Mouse (Mus musculus) lung, postnatal 36 days (tissue): ENCODE data around the gene Ceacam20.
"Not testable (repeated sequence)": the region's sequence is repeated elsewhere in the genome, so short reads cannot be mapped to it uniquely, and the experiment has no call there.

Source experiments
- DNase-seq: peaks from one replicate; pipeline ENCODE4 v3.0.0; 2022; ENCODE audit warnings: mixed read lengths

Ceacam20 gene

DNA sequence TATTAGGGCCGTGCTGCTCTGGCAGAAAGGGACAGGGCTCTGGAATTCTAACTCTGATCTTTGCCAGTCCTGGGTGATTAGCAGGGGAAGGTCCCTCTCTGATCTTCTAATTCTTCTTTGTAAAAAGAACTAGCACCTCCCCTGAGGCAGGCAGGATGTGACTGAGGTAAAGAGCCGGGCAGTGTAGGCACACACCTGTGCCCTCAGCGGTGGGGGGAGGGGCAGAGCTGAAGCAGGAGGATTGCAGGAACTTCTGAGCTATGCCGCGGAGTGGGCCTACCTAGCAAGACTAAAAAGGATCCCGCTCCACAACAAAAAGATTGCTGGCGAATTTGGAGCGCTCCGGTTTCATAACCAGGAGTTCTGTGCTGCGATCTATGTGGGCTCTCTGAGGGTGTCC, 15.2 kb upstream of the Ceacam20 start:
- no peak for DNase-seq

GRCm38 (mm10) chr7:19950589-19950988, 14.6 kb upstream of the Ceacam20 start, which contains the start of gene Igsf23:
Gene Igsf23 (minus strand): TSS chr7:19950756.
- no peak for DNase-seq

- no peak for DNase-seq
These were observed 12.8 kb upstream of the Ceacam20 start for GRCm38 (mm10) chr7:19952320-19952986.

- no peak for DNase-seq
These were observed 12.2 kb upstream of the Ceacam20 start for GRCm38 (mm10) chr7:19953054-19953453.

GRCm38 (mm10) chr7:19955861-19956260, 9.4 kb upstream of the Ceacam20 start:
- peak; percentile 25 for DNase-seq

GRCm38 (mm10) chr7:19956341-19956781, 8.9 kb upstream of the Ceacam20 start:
- peak; percentile 98 for DNase-seq

DNA sequence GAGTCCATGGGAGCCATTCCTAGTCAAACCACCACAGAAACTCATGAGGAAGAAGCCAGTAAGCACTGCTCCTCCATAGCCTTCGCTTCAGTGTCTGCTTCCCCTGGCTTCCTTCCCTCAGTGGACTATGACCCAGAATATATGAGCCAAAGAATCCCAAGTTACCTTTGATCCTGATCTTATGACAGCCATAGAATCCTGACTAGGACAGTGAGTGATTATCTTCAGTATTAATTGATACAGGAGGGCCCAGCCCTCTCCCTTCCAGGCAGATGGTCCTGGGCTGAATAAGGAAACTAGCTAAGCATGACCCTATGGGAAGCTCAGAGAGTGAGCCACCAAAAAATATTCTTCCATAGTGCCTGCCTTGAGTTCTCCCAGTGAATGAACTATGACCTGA, 2.8 kb upstream of the Ceacam20 start:
- no peak for DNase-seq

GRCm38 (mm10) chr7:19969106-19969505, 3.9 kb downstream of the Ceacam20 start:
- no peak for DNase-seq

GRCm38 (mm10) chr7:19969541-19970090, 4.4 kb downstream of the Ceacam20 start:
- no peak for DNase-seq

DNA sequence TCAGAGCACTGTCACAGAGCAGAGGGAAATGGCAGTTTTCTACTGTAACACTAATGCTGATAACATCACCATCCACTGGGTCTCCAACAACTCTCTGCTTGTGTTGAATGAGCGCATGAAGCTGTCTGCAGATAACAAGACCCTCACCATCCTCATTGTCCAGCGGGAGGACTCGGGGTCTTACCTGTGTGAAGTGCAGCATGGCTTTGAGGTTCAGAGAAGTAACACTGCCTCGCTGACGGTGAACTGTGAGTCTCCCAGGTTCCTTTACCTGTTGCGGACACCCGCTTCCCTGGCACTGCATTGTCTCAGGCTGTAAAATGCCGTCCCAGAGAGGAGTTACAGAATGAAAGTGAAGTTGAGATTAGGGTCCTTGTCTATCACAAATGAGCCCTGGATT, 5.0 kb downstream of the Ceacam20 start:
- no peak for DNase-seq

GRCm38 (mm10) chr7:19971516-19971915, 6.3 kb downstream of the Ceacam20 start:
- no peak for DNase-seq

DNA sequence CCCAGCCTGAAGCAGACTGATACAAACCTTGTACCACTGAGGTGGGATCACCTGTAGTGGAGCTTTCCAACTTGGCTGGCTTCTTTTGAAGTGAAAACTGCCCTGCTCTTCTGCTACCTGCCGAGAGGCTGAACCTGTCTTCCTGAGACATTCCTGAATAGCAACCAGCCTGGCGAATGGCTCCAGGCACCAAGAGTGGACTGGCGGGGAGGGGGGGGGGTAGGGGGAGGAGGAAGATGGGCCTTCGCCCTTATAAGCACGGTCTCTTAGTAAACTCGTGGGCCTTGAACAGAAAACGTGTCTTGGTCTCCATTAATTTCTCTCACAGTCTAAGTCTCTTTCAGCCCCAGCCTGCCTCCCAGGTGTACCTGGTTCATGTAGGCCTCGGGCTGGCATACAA, 26.0 kb downstream of the Ceacam20 start, which contains the start of gene Nlrp9b:
Nlrp9b (plus strand) TSS at position 301 of the 400 bp plus-strand sequence.
- DNase-seq: not testable (repeated sequence)

DNA sequence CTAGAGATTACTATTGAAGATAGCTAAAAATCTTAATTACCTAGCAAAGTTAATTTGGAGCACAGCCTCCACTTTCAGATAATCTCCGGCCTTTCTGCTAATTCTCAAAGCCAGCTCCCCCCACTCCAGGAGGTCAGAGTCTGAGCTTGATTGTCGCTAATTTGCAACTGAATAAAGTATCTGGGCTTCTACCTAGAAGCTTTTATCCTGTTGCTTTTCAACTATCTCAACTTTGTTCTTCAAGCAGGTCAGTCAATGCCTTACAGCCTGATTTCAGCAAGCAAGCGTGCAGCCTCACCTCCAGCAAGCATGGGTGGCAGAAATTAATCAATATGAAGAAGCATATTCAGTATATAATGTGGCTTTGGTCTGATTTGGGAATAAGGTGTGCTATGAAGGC, 31.5 kb downstream of the Ceacam20 start:
- DNase-seq: not testable (repeated sequence)

DNA sequence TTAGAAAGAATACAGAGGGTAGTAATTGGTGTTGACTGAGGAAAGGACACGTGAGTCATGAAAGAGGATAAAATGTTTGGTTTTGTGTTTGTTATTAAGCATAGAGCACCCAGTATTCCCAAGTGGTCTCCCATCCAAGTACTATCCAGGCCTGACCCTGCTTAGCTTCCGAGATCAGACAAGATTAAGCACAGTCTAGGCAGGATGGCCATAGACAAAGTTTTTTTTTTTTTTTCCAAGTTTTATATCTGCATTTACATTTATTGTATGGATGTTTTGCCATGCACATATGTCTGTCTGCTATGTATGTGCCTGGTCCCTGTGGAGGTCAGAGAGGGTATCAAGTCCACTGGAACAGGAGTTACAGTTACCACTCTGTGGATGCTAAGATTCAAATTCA, 44.8 kb downstream of the Ceacam20 start:
- DNase-seq: no peak
